Mouse (Mus musculus): Measurements from ENCODE around the gene Ptprf.

- TF ChIP-seq USF1 (IDR thresholded peaks at IDR 0.05; ENCODE audit: low read depth) (no peak), SRF (IDR thresholded peaks at IDR 0.05; ENCODE audit: control insufficient read depth, insufficient read length, low read depth) (no peak), MYOG (IDR thresholded peaks at IDR 0.05; ENCODE audit: control insufficient read depth in 1 of 3, insufficient read depth in 1 of 3, insufficient read length in 2 of 3, low read depth in 2 of 3) (no peak), POLR2A (IDR thresholded peaks at IDR 0.05; ENCODE audit: insufficient read length, low read depth) (no peak), MAX (IDR thresholded peaks at IDR 0.05; ENCODE audit: low read depth) (no peak), POLR2AphosphoS2 (IDR thresholded peaks at IDR 0.05; ENCODE audit: insufficient read length, low read depth) (no peak), MYOD1 (IDR thresholded peaks at IDR 0.05; ENCODE audit: control insufficient read depth in 1 of 3, insufficient read length in 2 of 3, low read depth in 2 of 3) (no peak), E2F4 (IDR thresholded peaks at IDR 0.05; ENCODE audit: insufficient read depth) (no peak), TCF12 (IDR thresholded peaks at IDR 0.05; ENCODE audit: insufficient read depth, poor library complexity, severe bottlenecking) (no peak), CEBPB (IDR thresholded peaks at IDR 0.05; ENCODE audit: insufficient read depth, poor library complexity, severe bottlenecking) (no peak)
Observed at GRCm38 (mm10) chr4:118260551-118261267, 30.5 kb downstream of the Ptprf start.

Data from myocyte (in vitro differentiated cells).